Mouse (Mus musculus) embryo, embryonic 11 days (tissue): Measurements from ENCODE around the gene Sh3gl2.

Experiments used
- DNase-seq: peaks from one replicate; pipeline ENCODE4 v3.0.0-alpha.2; 2015

Sh3gl2 gene

GRCm38 (mm10) chr4:85420429-85420828 is 215.5 kb downstream of the Sh3gl2 start:
- DNase-seq, result no peak

DNA sequence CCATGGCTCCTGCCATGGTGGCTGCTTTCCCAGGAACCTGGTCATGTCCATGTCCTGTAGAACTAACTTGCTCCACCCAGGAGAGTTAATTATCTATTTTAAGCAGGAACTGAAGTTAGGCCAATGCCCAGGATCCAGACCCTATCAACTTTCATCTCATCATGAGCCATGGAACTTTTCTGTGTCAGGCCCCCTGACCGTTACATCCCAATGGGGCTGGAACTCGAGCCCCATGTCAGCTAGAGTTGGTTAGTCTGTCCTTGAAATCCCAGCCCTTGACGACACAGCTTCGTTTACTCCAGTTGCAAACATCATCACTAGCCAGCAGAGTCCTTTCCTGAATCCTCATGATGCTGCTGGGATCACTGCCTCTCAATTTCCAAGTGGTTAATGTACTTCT is 221.3 kb downstream of the Sh3gl2 start:
- no peak for DNase-seq

DNA sequence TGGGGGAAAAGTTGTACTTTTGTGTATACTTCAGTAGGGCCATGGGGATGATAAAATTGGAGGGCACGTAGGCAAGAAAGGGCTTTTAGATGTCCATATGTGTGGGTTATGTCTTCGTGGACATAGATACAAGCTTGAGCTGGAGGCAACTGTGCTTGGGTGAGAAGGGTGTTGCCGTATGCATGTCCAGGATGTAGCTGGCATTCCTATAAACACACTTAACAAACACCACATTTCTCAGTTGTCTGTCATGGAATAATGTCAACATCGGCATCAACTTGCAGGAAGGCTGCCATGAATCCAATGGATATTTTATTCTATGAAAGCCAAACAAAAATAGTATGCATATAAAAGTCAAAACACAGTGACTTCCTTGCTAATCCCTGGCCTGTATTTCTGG is 227.9 kb downstream of the Sh3gl2 start:
- no peak for DNase-seq

GRCm38 (mm10) chr4:85434734-85435133 is 229.8 kb downstream of the Sh3gl2 start:
- peak; percentile 39 for DNase-seq

GRCm38 (mm10) chr4:85438813-85439212 is 233.9 kb downstream of the Sh3gl2 start:
- no peak for DNase-seq

DNA sequence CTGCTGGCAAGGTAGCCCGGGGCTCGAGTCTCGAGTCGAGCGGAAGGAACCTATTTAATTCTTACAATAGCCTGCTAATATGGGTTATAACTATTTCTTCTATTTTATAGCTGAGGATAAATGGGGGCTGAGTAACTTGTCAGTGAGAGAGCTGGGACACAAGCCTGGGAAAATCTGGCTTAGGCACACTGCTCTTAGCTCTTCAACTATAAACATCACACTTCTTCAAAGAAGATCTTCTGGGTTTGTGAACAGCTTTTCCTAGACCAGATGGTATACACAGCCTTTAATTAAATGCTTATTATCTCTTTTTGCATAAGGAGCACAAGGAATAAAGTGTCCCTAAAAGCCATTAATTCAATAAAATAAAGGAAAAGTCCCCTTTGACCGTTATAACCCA is 278.7 kb downstream of the Sh3gl2 start:
- DNase-seq, result no peak

GRCm38 (mm10) chr4:85486316-85486946 is 281.5 kb downstream of the Sh3gl2 start:
- DNase-seq, result no peak

GRCm38 (mm10) chr4:85505718-85506117 is 300.8 kb downstream of the Sh3gl2 start:
- no peak for DNase-seq

DNA sequence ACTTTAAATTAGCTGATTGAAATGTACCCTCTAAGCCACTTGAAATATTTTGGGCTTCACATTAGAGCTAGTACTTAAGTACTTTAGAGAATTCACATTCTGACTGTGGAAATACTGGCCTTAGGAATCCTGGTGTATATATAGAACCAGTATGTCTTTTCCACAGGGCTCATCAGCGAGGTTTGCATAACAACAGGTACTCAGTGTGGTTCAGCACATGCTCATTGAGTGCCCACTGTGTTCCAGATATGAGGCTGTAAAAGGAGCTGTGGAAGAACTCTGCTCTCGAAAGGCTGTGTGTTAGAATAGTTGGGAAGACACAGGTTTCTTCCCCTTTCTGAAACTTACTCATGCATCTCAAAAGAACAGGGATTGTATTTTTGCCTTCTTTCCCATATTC is 302.1 kb downstream of the Sh3gl2 start:
- DNase-seq, result no peak

DNA sequence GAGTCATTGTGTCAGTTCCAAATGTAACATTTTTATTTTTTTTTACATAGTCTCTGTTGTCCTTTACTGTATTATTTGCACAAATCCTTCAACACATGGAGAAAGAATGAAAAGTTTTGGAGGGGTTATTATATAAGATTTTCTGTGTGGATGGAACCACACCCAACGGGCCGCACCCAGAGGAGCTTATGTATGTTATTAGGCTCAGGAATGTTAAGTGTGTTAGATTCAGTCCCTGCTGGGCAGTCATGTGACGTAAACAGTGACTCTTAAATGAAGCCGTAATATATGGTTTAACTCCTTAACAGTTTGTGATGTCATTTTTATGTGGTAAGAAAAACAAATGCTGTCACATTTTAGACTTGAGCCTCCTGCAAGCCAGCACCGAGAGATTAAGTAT is 302.6 kb downstream of the Sh3gl2 start:
- no peak for DNase-seq

- DNase-seq, result no peak
These were observed 308.4 kb downstream of the Sh3gl2 start for GRCm38 (mm10) chr4:85513288-85513687.

DNA sequence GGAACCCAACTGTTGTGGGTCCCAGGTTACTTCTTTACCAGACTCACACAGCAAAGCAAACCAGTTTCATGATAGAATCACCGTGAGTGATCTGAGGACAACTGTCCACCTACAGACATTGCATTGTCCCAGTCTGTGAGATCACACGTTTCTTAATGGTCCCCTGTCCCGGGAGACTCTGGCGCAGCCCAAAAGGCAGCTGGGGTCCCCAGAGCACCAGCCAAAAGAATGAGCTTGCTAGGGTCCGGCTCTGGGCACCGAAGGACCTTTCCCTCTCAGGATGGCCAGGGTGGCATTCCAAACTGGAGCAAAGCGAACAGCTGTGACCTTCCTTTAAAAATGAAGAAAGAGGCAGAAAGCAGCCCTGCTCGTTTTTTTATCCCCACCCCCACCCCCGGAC is 308.9 kb downstream of the Sh3gl2 start, which contains the start of gene Adamtsl1:
Gene Adamtsl1 (plus strand): TSS at position 381 of the 400 bp plus-strand sequence.
- DNase-seq, result no peak

DNA sequence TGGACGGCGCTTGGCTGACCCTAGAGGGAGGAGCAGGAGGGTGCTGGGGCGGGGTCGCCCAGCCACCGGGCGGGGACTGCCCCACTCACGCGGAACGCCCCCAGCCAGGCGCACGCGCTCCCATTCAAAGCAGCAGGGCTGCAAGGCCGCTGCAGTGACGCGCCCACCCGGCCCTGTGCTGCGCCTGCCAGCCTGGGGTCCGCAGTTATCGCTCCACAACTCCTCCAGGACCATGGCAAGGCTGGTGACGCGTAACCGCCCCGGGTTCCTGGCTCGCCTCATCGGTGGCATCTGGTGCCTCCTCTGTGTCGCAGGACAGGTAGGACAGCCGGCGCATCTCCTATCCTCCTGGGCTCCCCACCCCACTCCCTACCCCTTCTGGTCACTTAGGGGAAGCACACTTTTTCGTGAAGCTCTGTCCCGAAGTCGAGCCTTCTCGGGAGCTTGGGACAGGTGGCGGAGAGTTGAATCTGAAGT is 309.3 kb downstream of the Sh3gl2 start:
- DNase-seq, result peak; percentile 76

DNA sequence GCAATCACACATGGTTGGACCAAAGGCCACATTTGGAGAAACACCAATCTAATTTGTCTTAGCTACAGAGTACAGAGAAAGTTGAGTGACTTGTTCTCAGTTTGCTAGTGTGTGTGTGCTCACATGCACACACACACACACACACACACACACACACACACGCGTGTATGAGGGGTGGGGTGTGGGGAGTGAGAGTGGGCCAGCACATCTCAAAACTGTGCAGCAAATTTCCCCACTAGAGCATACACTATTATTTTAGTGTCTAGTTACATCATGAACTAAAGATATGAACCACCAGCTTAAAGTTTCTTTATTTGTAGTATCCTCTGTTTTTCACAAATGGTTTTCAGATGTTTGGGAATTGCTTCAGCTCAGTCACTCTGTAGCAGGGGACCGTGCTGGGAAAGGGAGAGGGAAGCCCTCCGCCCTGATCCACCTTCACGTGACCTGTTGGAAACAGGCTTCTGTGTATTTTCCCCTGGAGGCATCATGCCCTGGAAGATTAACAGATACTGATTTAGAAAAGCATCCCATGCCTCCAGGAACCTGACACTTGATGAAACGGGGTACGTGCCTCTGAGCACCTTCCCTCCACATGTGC is 322.1 kb downstream of the Sh3gl2 start:
- peak; percentile 16 for DNase-seq

GRCm38 (mm10) chr4:85529852-85530251 is 324.9 kb downstream of the Sh3gl2 start:
- DNase-seq, result no peak

DNA sequence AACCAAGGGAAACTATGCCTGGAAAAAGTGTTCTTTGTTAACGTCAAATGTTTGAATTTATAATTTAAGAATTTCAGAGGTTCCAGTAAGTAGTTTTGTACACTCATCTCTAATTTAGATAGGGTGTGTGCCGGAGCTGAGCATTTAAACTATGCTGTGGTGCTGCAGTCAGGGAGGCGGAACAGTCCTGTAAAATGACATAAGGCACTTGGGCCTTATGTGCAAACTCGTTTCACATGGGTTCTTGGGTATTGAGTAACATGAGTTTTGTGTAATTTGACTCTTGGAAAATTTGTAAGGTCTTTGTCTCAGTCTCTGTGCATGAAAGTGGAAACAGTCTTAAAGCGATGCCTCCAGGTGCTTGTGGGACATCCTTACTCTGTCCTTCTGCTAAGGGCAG is 334.8 kb downstream of the Sh3gl2 start:
- DNase-seq, result no peak

GRCm38 (mm10) chr4:85543221-85543620 is 338.3 kb downstream of the Sh3gl2 start:
- no peak for DNase-seq

GRCm38 (mm10) chr4:85554696-85555095 is 349.8 kb downstream of the Sh3gl2 start:
- no peak for DNase-seq

GRCm38 (mm10) chr4:85559753-85560152 is 354.8 kb downstream of the Sh3gl2 start:
- DNase-seq, result no peak

DNA sequence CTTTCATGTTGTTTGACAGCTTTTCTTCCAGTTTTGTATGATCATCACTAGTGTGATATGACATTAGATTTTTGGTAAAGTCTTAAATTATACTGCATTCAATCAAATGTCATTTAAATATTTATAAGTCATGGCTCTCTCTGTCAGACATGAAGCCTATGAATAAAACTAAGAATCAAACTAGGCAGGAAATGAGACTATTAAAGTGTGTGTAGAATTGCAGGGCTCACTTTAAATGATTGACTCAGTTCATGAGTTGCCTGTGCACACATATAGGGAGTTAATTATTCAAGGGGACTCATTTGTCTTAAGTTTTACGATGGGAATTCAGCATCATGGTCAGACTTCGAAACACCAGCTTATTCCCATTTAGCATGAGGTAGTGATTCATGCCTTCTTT is 380.5 kb downstream of the Sh3gl2 start:
- DNase-seq, result no peak

DNA sequence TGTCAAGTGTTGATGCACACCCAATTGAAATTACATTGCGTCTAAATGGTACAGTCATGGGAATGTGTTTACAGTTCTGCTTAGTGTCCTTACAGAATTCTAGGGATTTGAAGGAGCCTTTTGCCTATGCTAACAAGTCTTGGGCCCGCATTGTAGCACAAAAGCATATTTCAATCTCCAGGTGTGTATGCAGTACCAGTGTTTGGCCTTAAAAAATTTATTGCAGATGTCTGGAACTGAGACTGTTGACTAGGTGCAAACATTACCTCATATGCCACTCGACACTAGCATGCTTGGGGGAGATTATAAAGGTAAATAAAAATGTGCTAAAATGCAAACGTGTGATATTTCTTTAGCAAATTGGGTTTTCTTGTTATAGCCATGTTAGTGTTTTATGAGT is 384.0 kb downstream of the Sh3gl2 start:
- no peak for DNase-seq

GRCm38 (mm10) chr4:85591037-85591436 is 386.1 kb downstream of the Sh3gl2 start:
- peak; percentile 3 for DNase-seq

GRCm38 (mm10) chr4:85594159-85594558 is 389.2 kb downstream of the Sh3gl2 start:
- DNase-seq, result no peak

DNA sequence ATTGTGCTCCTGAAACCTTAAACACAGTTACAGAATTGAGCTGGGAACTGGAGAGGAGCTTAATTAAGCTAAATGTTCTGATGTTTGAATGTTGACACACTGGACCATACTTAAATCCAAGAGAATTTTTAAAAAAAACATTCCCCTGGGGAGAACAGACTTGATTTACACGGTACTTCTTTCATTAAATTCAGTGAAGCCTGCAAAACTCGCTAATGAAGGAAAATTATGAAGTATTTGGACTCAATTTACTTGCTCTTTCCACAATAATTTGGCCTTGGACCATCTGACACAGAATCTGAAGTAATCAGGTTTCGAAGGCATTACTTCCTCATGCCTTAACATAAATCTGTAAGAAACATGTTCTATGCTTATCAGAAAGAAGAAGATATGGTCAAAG is 408.4 kb downstream of the Sh3gl2 start:
- no peak for DNase-seq

- no peak for DNase-seq
These were observed 413.8 kb downstream of the Sh3gl2 start for GRCm38 (mm10) chr4:85618746-85619145.
